Mouse (Mus musculus) forebrain, embryonic 16.5 days (tissue): ENCODE data around the gene Tjp2. TPM values are rescaled to one million over a fixed set of nuclear protein-coding genes. Genes with fewer than 3 reads are reported as not detected.
"Not testable (repeated sequence)": the region's sequence is repeated elsewhere in the genome, so short reads cannot be mapped to it uniquely, and the experiment has no call there.

ENCODE experiments used
- ATAC-seq: fragments of 200-750 bp; cut with Nextera tagmentation; 2 replicates; pipeline ENCODE4 v1.8.0; 2017; ENCODE audit warnings: mild to moderate bottlenecking, moderate library complexity
- H3K27ac ChIP-seq: fragments of 300-500 bp; sonication (generic); 2 replicates; pipeline ENCODE4 v1.5.1; 2014; ENCODE audit warnings: low read length, control low read depth
- H3K27me3 ChIP-seq: fragments of 300-500 bp; sonication (generic); replicated peaks from 2 replicates; pipeline ENCODE4 v1.6.1; 2014; ENCODE audit warnings: low read length; ENCODE audit not compliant: control insufficient read depth, insufficient read depth
- H3K36me3 ChIP-seq: fragments of 300-500 bp; sonication (generic); 2 replicates; pipeline ENCODE4 v1.6.1; 2014; ENCODE audit not compliant: control insufficient read depth, insufficient read depth
- H3K4me1 ChIP-seq: fragments of 300-500 bp; sonication (generic); replicated peaks from 2 replicates; pipeline ENCODE4 v1.6.1; 2014; ENCODE audit warnings: low read length; ENCODE audit not compliant: control insufficient read depth, insufficient read depth
- H3K4me2 ChIP-seq: fragments of 300-500 bp; sonication (generic); 2 replicates; pipeline ENCODE4 v1.6.1; 2014; ENCODE audit warnings: mild to moderate bottlenecking, low read length, control low read depth
- H3K4me3 ChIP-seq: fragments of 300-500 bp; sonication (generic); replicated peaks from 2 replicates; pipeline ENCODE4 v1.5.1; 2014; ENCODE audit warnings: mild to moderate bottlenecking, low read length, control low read depth
- H3K9ac ChIP-seq: fragments of 300-500 bp; sonication (generic); replicated peaks from 2 replicates; pipeline ENCODE4 v1.6.1; 2014; ENCODE audit warnings: low read depth, low read length, control low read depth
- H3K9me3 ChIP-seq: fragments of 300-500 bp; sonication (generic); 2 replicates; pipeline ENCODE4 v1.6.1; 2016; ENCODE audit warnings: low read length; ENCODE audit not compliant: control insufficient read depth
- WGBS: fragments of 180-500 bp; shearing (Covaris S2); extraction: QIAGEN DNeasy Blood & Tissue Kit; methylation state at CpG from one replicate; pipeline ENCODE4 v1.1.7; 2014; 5-methylcytosine and 5-hydroxymethylcytosine counted together
- polyA plus RNA-seq: library from polyadenylated mRNA; unstranded; fragments of >200 nt; fragmentation: Nextera tagmentation; extraction: Ambion mirVana; gene quantifications from 2 replicates; pipeline ENCODE4 v1.2.1, GENCODE M21; 2015

Gene Tjp2
- polyA plus RNA-seq, 1 experiment from 2014 or later = 11.3 TPM

GRCm38 (mm10) chr19:24232356-24232755, 7.5 kb upstream of the Tjp2 start:
- H3K9me3 ChIP-seq, H3K4me2 ChIP-seq, H3K27ac ChIP-seq, H3K4me3 ChIP-seq, H3K9ac ChIP-seq, H3K27me3 ChIP-seq, H3K4me1 ChIP-seq, H3K36me3 ChIP-seq, ATAC-seq: not testable (repeated sequence)
- WGBS = 97% methylated on average over 1 of the region's 1 CpGs

- Histone ChIP-seq H3K4me3 (peak overlapping the region; percentile 54), H3K27me3 (peaks cover 17% of the 10 kb centered on the region), H3K27ac (no peak overlapping the region), H3K36me3 (no peaks in the 10 kb centered on the region), H3K9me3 (no peaks in the 10 kb centered on the region), H3K4me1 (peaks cover 19% of the 10 kb centered on the region), H3K9ac (no peak overlapping the region), H3K4me2 (peak overlapping the region; percentile 90)
- no peak for ATAC-seq
- WGBS = 1% methylated on average over 17 of the region's 17 CpGs
Observed at GRCm38 (mm10) chr19:24225305-24225696, 471 bp upstream of the Tjp2 start.

GRCm38 (mm10) chr19:24223851-24224251, 979 bp downstream of the Tjp2 start:
- H3K9ac ChIP-seq = no peak overlapping the region
- ATAC-seq = no peak
- WGBS = 19% methylated on average over 11 of the region's 11 CpGs

GRCm38 (mm10) chr19:24221455-24221854, 3.4 kb downstream of the Tjp2 start:
- ATAC-seq = no peak
- Histone ChIP-seq H3K9me3 (no peaks in the 10 kb centered on the region), H3K27ac (no peak overlapping the region), H3K27me3 (peaks cover 17% of the 10 kb centered on the region), H3K4me2 (no peak overlapping the region), H3K9ac (no peak overlapping the region), H3K4me1 (peaks cover 25% of the 10 kb centered on the region), H3K36me3 (no peaks in the 10 kb centered on the region), H3K4me3 (no peak overlapping the region)
- 89% methylated on average over 4 of the region's 4 CpGs for WGBS

More at GRCm38 (mm10) chr19:24223851-24224251, 979 bp downstream of the Tjp2 start:
- peaks cover 25% of the 10 kb centered on the region for H3K4me1 ChIP-seq
- H3K9me3 ChIP-seq = no peaks in the 10 kb centered on the region
- peak overlapping the region; percentile 54 for H3K4me3 ChIP-seq
- no peak overlapping the region for H3K27ac ChIP-seq
- H3K27me3 ChIP-seq = peaks cover 17% of the 10 kb centered on the region
- no peaks in the 10 kb centered on the region for H3K36me3 ChIP-seq
- H3K4me2 ChIP-seq = peak overlapping the region; percentile 90

GRCm38 (mm10) chr19:24220795-24221445, 3.9 kb downstream of the Tjp2 start:
- H3K36me3 ChIP-seq = no peaks in the 10 kb centered on the region
- no peaks in the 10 kb centered on the region for H3K9me3 ChIP-seq
- H3K27ac ChIP-seq = no peak overlapping the region
- no peak overlapping the region for H3K4me3 ChIP-seq
- peaks cover 16% of the 10 kb centered on the region for H3K27me3 ChIP-seq
- no peak for ATAC-seq
- peaks cover 25% of the 10 kb centered on the region for H3K4me1 ChIP-seq
- 9% methylated on average over 14 of the region's 14 CpGs for WGBS
- no peak overlapping the region for H3K9ac ChIP-seq
- no peak overlapping the region for H3K4me2 ChIP-seq

GRCm38 (mm10) chr19:24219011-24219410, 5.8 kb downstream of the Tjp2 start:
- H3K9ac ChIP-seq = no peak overlapping the region
- no peak for ATAC-seq
- no peak overlapping the region for H3K4me2 ChIP-seq
- H3K27me3 ChIP-seq = peaks cover 4% of the 10 kb centered on the region; the same call in 1 of the 2 replicates
- no peak overlapping the region for H3K4me3 ChIP-seq
- H3K36me3 ChIP-seq = no peaks in the 10 kb centered on the region
- peaks cover 11% of the 10 kb centered on the region for H3K4me1 ChIP-seq
- WGBS = 65% methylated on average over 9 of the region's 9 CpGs
- no peak overlapping the region for H3K27ac ChIP-seq
- H3K9me3 ChIP-seq = no peaks in the 10 kb centered on the region

GRCm38 (mm10) chr19:24218291-24218690, 6.5 kb downstream of the Tjp2 start:
- no peak for ATAC-seq
- no peak overlapping the region for H3K4me2 ChIP-seq
- peaks cover 12% of the 10 kb centered on the region for H3K4me1 ChIP-seq
- H3K4me3 ChIP-seq = no peak overlapping the region
- H3K9me3 ChIP-seq = no peaks in the 10 kb centered on the region
- 58% methylated on average over 2 of the region's 2 CpGs for WGBS
- H3K27me3 ChIP-seq = no peaks in the 10 kb centered on the region
- no peaks in the 10 kb centered on the region for H3K36me3 ChIP-seq
- no peak overlapping the region for H3K27ac ChIP-seq
- H3K9ac ChIP-seq = no peak overlapping the region

GRCm38 (mm10) chr19:24217851-24218250, 7.0 kb downstream of the Tjp2 start:
- no peak overlapping the region for H3K27ac ChIP-seq

GRCm38 (mm10) chr19:24216771-24217170, 8.1 kb downstream of the Tjp2 start:
- Histone ChIP-seq H3K9me3 (no peaks in the 10 kb centered on the region), H3K4me3 (no peak overlapping the region), H3K27ac (no peak overlapping the region), H3K4me2 (no peak overlapping the region), H3K4me1 (peaks cover 14% of the 10 kb centered on the region), H3K36me3 (no peaks in the 10 kb centered on the region), H3K27me3 (no peaks in the 10 kb centered on the region), H3K9ac (no peak overlapping the region)
- WGBS = 58% methylated on average over 9 of the region's 9 CpGs
- no peak for ATAC-seq

More at GRCm38 (mm10) chr19:24217851-24218250, 7.0 kb downstream of the Tjp2 start:
- H3K27me3 ChIP-seq = no peaks in the 10 kb centered on the region
- H3K9me3 ChIP-seq = no peaks in the 10 kb centered on the region
- H3K36me3 ChIP-seq = no peaks in the 10 kb centered on the region
- no peak overlapping the region for H3K9ac ChIP-seq
- peaks cover 14% of the 10 kb centered on the region for H3K4me1 ChIP-seq
- H3K4me2 ChIP-seq = no peak overlapping the region
- H3K4me3 ChIP-seq = no peak overlapping the region
- ATAC-seq = no peak

- H3K4me1 ChIP-seq = peaks cover 10% of the 10 kb centered on the region; the same call in 1 of the 2 replicates
- H3K9me3 ChIP-seq = no peaks in the 10 kb centered on the region
- ATAC-seq = no peak
- H3K4me2 ChIP-seq = no peak overlapping the region
- H3K36me3 ChIP-seq = no peaks in the 10 kb centered on the region
- H3K4me3 ChIP-seq = no peak overlapping the region
- WGBS = 90% methylated on average over 7 of the region's 7 CpGs
- no peaks in the 10 kb centered on the region for H3K27me3 ChIP-seq
- H3K9ac ChIP-seq = no peak overlapping the region
- H3K27ac ChIP-seq = no peak overlapping the region
Observed at GRCm38 (mm10) chr19:24214939-24215338, 9.9 kb downstream of the Tjp2 start.
